Mouse (Mus musculus) lung, embryonic 16.5 days (tissue): ENCODE measurements around the gene C1qtnf4. TPM values are rescaled to one million over a fixed set of nuclear protein-coding genes. Genes with fewer than 3 reads are reported as not detected.

ENCODE experiments used
- ATAC-seq: fragments of 200-750 bp; cut with Nextera tagmentation; 2 replicates; pipeline ENCODE4 v1.8.0; 2017; ENCODE audit warnings: low read depth, mild to moderate bottlenecking, moderate library complexity
- H3K27ac ChIP-seq: fragments of 300-500 bp; sonication (generic); 2 replicates; pipeline ENCODE4 v1.5.1; 2014; ENCODE audit warnings: mild to moderate bottlenecking, control low read depth, low read length
- H3K27me3 ChIP-seq: fragments of 300-500 bp; sonication (generic); 2 replicates; pipeline ENCODE4 v1.6.1; 2014; ENCODE audit warnings: low read depth, low read length, mixed read lengths; ENCODE audit not compliant: control insufficient read depth, insufficient read depth
- H3K36me3 ChIP-seq: fragments of 300-500 bp; sonication (generic); 2 replicates; pipeline ENCODE4 v1.6.1; 2014; ENCODE audit warnings: low read length; ENCODE audit not compliant: control insufficient read depth, insufficient read depth
- H3K4me1 ChIP-seq: fragments of 300-500 bp; sonication (generic); replicated peaks from 2 replicates; pipeline ENCODE4 v1.6.1; 2014; ENCODE audit warnings: low read length, mixed read lengths; ENCODE audit not compliant: control insufficient read depth, insufficient read depth
- H3K4me2 ChIP-seq: fragments of 300-500 bp; sonication (generic); 2 replicates; pipeline ENCODE4 v1.6.1; 2014; ENCODE audit warnings: low read depth, low read length, control low read depth
- H3K4me3 ChIP-seq: fragments of 300-500 bp; sonication (generic); 2 replicates; pipeline ENCODE4 v1.5.1; 2014; ENCODE audit warnings: mild to moderate bottlenecking, low read length, control low read depth
- H3K9ac ChIP-seq: fragments of 300-500 bp; sonication (generic); 2 replicates; pipeline ENCODE4 v1.6.1; 2014; ENCODE audit warnings: low read length, control low read depth
- H3K9me3 ChIP-seq: fragments of 300-500 bp; sonication (generic); 2 replicates; pipeline ENCODE4 v1.6.1; 2016; ENCODE audit warnings: low read length; ENCODE audit not compliant: control insufficient read depth
- WGBS: fragments of 180-500 bp; shearing (Covaris S2); extraction: QIAGEN DNeasy Blood & Tissue Kit; methylation state at CpG from one replicate; pipeline ENCODE4 v1.1.7; 2014; 5-methylcytosine and 5-hydroxymethylcytosine counted together
- polyA plus RNA-seq: library from polyadenylated mRNA; unstranded; fragments of >200 nt; fragmentation: Nextera tagmentation; extraction: Ambion mirVana; gene quantifications from 2 replicates; pipeline ENCODE4 v1.2.1, GENCODE M21; 2015

The C1qtnf4 gene
- polyA plus RNA-seq, 1 experiment from 2014 or later = 3.0 TPM

DNA sequence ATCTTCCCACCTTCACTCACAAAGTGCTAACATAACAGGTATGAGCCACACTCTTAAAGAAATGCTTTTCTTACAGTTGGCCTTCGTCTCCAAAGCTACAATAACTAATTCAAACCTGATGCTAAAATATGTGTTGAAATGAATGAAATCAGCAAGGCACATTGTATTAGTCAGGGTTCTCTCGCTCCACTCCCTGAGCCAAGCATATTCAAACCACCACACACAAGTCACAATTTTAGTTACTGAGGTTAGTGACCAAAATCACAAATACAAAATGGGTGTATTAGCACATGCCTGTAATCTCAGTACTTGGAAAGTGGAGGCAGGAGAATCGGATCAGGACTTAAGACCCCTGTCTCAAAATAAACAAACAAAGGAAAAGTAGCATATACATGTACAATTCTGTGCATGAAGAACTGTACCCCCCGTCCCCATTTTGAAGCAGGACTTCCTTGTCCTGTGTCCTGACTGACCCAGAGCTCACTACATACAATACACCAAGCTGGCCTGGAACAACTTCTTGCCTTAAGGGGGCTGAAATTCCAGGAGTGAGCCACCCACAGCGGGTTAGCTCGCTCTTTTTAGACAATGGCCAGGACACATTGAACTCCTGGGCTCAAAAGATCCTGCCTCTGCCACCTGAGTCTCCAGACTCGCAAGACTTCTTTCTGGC is 31.0 kb downstream of the C1qtnf4 start:
- H3K9me3 ChIP-seq = no peaks in the 10 kb centered on the region
- peaks cover 13% of the 10 kb centered on the region for H3K36me3 ChIP-seq
- 18% methylated on average over 7 of the region's 7 CpGs for WGBS
- H3K4me2 ChIP-seq = peak overlapping the region; percentile 93
- no peaks in the 10 kb centered on the region for H3K27me3 ChIP-seq
- peak; percentile 23; the same call in 1 of the 2 replicates for ATAC-seq
- peak overlapping the region; percentile 98 for H3K9ac ChIP-seq
- H3K27ac ChIP-seq = peak overlapping the region; percentile 92
- peaks cover 21% of the 10 kb centered on the region for H3K4me1 ChIP-seq
- H3K4me3 ChIP-seq = peak overlapping the region; percentile 76

DNA sequence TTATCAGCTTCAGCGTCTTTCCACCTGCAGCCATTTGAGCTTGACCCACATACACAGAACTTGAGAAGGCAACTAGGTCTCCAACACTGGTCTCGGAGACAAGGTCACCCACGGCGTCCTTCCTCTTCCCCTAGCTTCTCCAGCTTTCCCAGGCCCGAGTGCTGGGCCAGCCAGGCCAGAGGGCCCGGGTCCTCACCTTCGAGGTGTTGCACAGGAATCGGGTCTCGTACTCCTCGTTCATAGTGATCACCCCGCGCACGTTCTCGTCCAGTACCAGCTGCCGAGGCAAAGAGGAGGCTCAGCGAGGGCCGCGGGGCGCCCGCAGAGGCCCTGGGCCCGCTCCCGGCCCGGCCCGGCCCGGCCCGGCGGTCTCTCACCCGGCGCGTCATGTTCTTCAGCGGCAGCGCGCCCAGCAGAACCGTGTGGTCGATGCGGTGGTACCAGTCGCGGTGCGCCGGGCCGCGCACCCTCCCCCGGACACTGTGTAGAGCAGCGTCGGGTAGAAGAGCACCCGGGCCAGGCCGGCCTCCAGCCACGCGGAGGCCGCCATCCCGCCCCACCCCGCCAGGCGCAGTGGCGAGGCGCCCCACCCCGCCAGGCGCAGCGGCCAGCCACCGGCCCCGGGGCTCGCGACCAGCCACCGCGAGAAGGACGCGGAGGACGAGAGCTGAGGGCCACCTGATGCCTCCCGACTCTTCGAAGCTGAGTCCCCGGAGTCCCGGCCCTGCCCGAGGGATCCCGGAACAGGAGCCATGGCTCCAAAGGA is 31.8 kb downstream of the C1qtnf4 start:
- peaks cover 8% of the 10 kb centered on the region for H3K36me3 ChIP-seq

DNA sequence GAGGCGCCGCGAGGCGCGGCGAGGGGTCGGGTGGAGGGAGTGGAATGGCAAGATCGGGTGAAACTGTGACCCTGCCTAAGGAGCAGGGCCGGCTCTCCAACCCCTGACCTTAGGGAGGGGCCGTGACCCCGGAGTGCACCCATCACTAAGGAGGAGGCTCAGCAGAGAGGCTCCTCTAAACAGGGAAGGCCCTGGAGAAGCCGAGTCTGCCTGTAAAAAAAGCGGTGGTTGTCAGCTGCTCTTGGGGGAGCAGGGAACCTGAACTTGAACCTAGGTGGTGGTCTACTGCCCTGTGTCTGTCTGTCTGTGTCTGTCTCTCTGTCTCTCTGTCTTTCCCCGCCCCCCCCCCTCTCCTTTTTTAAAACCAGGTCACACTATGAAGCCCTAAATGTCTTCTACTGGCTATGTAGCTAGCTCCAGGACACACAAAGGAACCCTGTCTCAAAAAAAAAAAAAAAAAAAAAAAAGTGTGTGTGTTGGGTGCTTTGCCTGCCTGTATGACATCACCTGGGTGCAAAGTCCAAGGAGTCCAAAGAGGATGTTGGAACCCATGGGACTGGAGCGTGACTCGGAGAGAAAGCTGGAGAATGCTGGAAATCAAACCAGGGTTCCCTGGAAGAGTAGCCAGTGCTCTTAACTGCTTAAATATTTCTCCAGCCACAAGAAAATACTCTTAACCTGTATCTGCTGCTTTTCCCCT is 32.5 kb downstream of the C1qtnf4 start:
- H3K9ac ChIP-seq = peak overlapping the region; percentile 98
- ATAC-seq = peak; percentile 65
- WGBS = 13% methylated on average over 12 of the region's 16 CpGs

More for the DNA sequence above, 31.8 kb downstream of the C1qtnf4 start:
- under 1% methylated on average over 64 of the region's 73 CpGs for WGBS
- peak overlapping the region; percentile 92 for H3K27ac ChIP-seq
- H3K4me3 ChIP-seq = peak overlapping the region; percentile 76
- ATAC-seq = peak; percentile 92
- H3K4me1 ChIP-seq = peaks cover 21% of the 10 kb centered on the region
- H3K9me3 ChIP-seq = no peaks in the 10 kb centered on the region
- peak overlapping the region; percentile 93 for H3K4me2 ChIP-seq
- peak overlapping the region; percentile 98 for H3K9ac ChIP-seq
- no peaks in the 10 kb centered on the region for H3K27me3 ChIP-seq

DNA sequence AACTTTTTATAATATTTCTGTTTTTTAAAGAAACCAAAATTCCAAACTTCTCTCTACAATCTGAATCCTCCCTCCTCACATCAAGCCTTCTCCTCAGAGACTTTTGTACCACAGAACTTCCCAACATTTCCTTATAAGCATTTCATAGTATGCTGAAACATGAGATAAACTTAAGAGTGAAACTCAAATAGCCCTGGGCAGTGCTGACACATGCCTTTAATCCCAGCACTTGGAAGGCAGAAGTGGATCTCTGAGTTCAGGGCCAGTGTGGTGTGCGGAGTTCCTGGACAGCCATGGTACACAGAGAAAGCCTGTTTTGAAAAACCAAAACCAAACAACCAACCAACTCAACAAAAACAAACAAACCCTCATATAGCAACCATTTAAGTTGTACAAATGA is 35.5 kb downstream of the C1qtnf4 start:
- Histone ChIP-seq H3K27ac (no peak overlapping the region), H3K4me2 (no peak overlapping the region), H3K36me3 (no peaks in the 10 kb centered on the region), H3K9me3 (no peaks in the 10 kb centered on the region), H3K4me3 (no peak overlapping the region), H3K27me3 (no peaks in the 10 kb centered on the region), H3K4me1 (peaks cover 9% of the 10 kb centered on the region), H3K9ac (no peak overlapping the region)
- 48% methylated on average over 1 of the region's 1 CpGs for WGBS
- ATAC-seq = no peak

More for the DNA sequence above, 32.5 kb downstream of the C1qtnf4 start:
- Histone ChIP-seq H3K27ac (peak overlapping the region; percentile 92), H3K4me1 (peaks cover 21% of the 10 kb centered on the region), H3K4me2 (peak overlapping the region; percentile 93), H3K4me3 (peak overlapping the region; percentile 76), H3K9me3 (no peaks in the 10 kb centered on the region), H3K27me3 (no peaks in the 10 kb centered on the region), H3K36me3 (peaks cover 2% of the 10 kb centered on the region; the same call in 1 of the 2 replicates)

DNA sequence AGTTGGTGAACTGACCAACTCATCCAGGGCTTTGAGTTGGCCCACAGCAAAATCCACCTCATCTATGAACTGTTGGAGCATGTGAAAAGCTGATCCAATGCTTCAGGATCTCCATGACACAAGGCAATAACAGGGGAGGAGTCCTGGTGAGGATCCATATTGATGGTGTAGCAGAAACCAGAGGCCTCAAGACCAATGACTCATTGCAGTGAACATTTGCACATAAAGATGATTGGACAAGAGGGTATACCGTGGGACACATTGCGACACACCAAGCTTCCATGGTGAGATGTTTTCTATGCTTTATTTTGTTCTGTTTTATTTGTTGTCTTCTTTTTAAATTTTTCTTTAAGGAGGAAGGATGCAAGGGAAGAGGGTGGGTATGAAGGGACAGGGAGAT is 37.0 kb downstream of the C1qtnf4 start:
- Histone ChIP-seq H3K27me3 (no peaks in the 10 kb centered on the region), H3K27ac (no peak overlapping the region), H3K4me3 (no peak overlapping the region), H3K4me1 (peaks cover 4% of the 10 kb centered on the region; the same call in 1 of the 2 replicates), H3K9me3 (no peaks in the 10 kb centered on the region), H3K4me2 (no peak overlapping the region), H3K9ac (no peak overlapping the region), H3K36me3 (no peaks in the 10 kb centered on the region)
- no peak for ATAC-seq
- 89% methylated on average over 2 of the region's 2 CpGs for WGBS

DNA sequence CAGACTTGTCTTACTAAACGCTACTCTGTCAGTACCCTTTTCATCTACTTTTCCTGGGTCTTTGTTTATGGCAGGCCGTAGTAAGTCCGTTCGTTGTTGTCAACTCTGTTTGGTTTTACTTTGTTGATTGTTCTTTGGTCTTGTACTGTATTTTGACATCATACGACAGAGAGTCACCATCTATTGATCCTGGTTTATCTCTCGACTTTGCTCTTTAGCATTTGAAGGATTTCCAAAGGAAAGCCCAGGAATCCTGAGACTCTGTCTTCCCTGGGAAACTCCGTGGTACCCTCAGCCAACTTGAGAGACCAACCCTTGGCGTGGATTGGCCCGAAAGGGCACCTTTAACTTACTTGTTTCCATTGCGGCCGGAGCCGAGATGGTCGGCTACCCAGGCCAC is 42.9 kb downstream of the C1qtnf4 start:
- Histone ChIP-seq H3K27me3 (no peaks in the 10 kb centered on the region), H3K9ac (no peak overlapping the region), H3K27ac (no peak overlapping the region), H3K36me3 (no peaks in the 10 kb centered on the region), H3K9me3 (no peaks in the 10 kb centered on the region), H3K4me2 (no peak overlapping the region), H3K4me3 (no peak overlapping the region), H3K4me1 (no peaks in the 10 kb centered on the region)
- ATAC-seq = no peak
- WGBS = 80% methylated on average over 13 of the region's 13 CpGs

DNA sequence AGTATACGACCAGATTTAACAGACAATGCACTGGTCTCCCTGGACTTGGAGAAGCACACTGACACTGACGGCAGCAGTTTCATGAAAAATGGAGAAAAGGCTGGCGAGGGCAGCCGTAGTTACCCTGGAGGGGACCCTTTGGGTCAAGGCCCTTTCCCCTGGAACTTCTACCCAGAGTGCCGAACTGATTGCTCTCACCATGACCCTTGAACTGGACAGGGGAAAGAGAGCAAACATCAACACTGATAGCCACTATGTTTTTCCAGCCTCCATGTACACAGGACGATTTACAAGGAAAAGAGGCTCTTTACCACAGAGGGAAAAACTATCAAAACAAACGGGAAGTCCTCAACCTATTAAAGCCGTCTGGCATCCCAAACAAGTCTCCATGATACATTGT is 46.2 kb downstream of the C1qtnf4 start:
- WGBS = 32% methylated on average over 8 of the region's 8 CpGs
- Histone ChIP-seq H3K4me2 (no peak overlapping the region), H3K9ac (no peak overlapping the region), H3K4me1 (no peaks in the 10 kb centered on the region), H3K9me3 (no peaks in the 10 kb centered on the region), H3K27me3 (no peaks in the 10 kb centered on the region), H3K27ac (no peak overlapping the region), H3K36me3 (no peaks in the 10 kb centered on the region), H3K4me3 (no peak overlapping the region)
- no peak for ATAC-seq

DNA sequence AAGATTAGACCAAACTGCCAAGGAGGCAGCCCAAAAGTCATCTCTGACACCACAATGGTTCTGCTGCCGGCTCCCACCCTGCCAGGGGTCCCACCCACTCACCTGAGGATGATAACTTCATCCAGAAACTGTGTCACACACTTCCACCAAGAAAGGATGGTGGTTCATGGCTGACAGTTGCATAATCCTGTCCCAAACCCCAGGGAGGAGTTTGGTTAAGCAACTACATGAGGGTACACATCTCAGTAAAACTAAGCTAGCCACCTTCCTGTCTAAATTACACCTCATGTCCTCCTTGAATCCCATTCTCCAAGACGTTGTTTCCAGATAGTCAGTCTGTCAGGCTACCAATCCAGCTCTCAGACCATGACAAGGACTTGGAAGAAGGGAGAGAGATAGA is 46.6 kb downstream of the C1qtnf4 start:
- WGBS = 65% methylated on average over 2 of the region's 2 CpGs
- Histone ChIP-seq H3K9ac (no peak overlapping the region), H3K4me3 (no peak overlapping the region), H3K36me3 (no peaks in the 10 kb centered on the region), H3K4me1 (no peaks in the 10 kb centered on the region), H3K4me2 (no peak overlapping the region), H3K27me3 (no peaks in the 10 kb centered on the region), H3K27ac (no peak overlapping the region), H3K9me3 (no peaks in the 10 kb centered on the region)
- ATAC-seq = no peak

DNA sequence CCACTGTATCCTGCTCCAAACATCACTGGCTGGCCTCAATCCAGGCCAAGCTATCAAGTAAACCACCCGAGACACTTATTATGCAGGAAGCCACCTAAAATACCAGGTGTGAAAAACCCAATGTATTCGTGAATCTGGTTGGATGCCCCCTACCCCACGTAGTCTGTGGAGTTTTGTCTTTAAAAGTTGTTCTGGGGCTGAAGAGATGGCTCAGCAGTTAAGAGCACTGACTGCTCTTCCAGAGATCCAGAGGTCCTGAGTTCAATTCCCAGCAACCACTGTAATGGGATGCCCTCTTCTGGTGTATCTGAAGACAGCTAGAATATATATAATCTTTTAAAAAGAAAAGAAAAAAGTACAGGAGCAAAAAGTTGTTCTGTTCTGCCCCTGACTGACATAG is 52.7 kb downstream of the C1qtnf4 start:
- H3K9ac ChIP-seq = no peak overlapping the region
- H3K4me2 ChIP-seq = no peak overlapping the region
- ATAC-seq = no peak
- H3K4me1 ChIP-seq = peaks cover 15% of the 10 kb centered on the region
- H3K4me3 ChIP-seq = no peak overlapping the region
- H3K36me3 ChIP-seq = no peaks in the 10 kb centered on the region
- H3K27me3 ChIP-seq = no peaks in the 10 kb centered on the region
- 69% methylated on average over 3 of the region's 3 CpGs for WGBS
- no peaks in the 10 kb centered on the region for H3K9me3 ChIP-seq
- no peak overlapping the region for H3K27ac ChIP-seq
